Mouse (Mus musculus) ES-E14 (cell line): ENCODE measurements around the gene Agtr1a.

Experiments
- CHD2 ChIP-seq: IDR thresholded peaks from 2 replicates; pipeline ENCODE4 v1.6.1; 2014; ENCODE audit warnings: mild to moderate bottlenecking, low read depth, low read length, inconsistent platforms
- HCFC1 ChIP-seq: IDR thresholded peaks from 2 replicates; pipeline ENCODE4 v1.6.1; 2012; ENCODE audit warnings: low read length, inconsistent platforms, borderline replicate concordance; ENCODE audit not compliant: insufficient read depth
- ZNF384 ChIP-seq: IDR thresholded peaks from 2 replicates; pipeline ENCODE4 v1.6.1; 2012; ENCODE audit warnings: low read depth, low read length, inconsistent platforms

GRCm38 (mm10) chr13:30400621-30401020 lies 64.4 kb downstream of the Agtr1a start:
- no peak for TF ChIP-seq HCFC1
- no peak for TF ChIP-seq ZNF384
- no peak for TF ChIP-seq CHD2
